Mouse (Mus musculus): ENCODE measurements around the gene Ndufs2.

- TF ChIP-seq CTCF (IDR thresholded peaks at IDR 0.05; ENCODE audit: low read depth, low read length) (no peak), POLR2AphosphoS5 (IDR thresholded peaks at IDR 0.05; ENCODE audit: insufficient replicate concordance, low read depth, low read length) (no peak), GATA1 (IDR thresholded peaks at IDR 0.05; ENCODE audit: borderline replicate concordance, low read length) (no peak), GATA2 (IDR thresholded peaks at IDR 0.05; ENCODE audit: borderline replicate concordance, low read depth, low read length) (no peak)
These were observed 32.3 kb upstream of the Ndufs2 start for GRCm38 (mm10) chr1:171283188-171284160.

Measured in G1E (cell line).